Mouse (Mus musculus): ENCODE results near the gene Tomm40.

GRCm38 (mm10) chr7:19700299-19701068 is 14.8 kb downstream of the Tomm40 start:
- TF ChIP-seq GATA1 (IDR thresholded peaks at IDR 0.05; ENCODE audit: borderline replicate concordance, low read length) (no peak), FLI1 (IDR thresholded peaks at IDR 0.05; ENCODE audit: low read length) (no peak)

All from megakaryocyte, embryonic 14.5 days (primary cell).